Mouse (Mus musculus): ENCODE results near the gene Rps6kc1.

GRCm38 (mm10) chr1:190881422-190881821 is 30.1 kb downstream of the Rps6kc1 start:
- TF ChIP-seq CTCF (IDR thresholded peaks at IDR 0.05; ENCODE audit: borderline replicate concordance, insufficient read depth, low read length) (peak; percentile 26; the same call in 1 of the 2 replicates), POLR2A (IDR thresholded peaks at IDR 0.05; ENCODE audit: low read depth, low read length) (no peak)

Data from embryonic fibroblast, embryonic 13.5 days (primary cell).